Comparison of ENCODE assay signal across 13 mouse cellular contexts in genomic region chr2:118669785-118670184, GRCm38 (mm10). TPM values are rescaled to one million over a fixed set of nuclear protein-coding genes. Genes with fewer than 3 reads are reported as not detected.
DNase-seq lines count a peak whose midpoint lies in the region; ATAC-seq and TF ChIP-seq lines count a peak whose summit lies in the region.
"Had no signal": no experiment of that assay in that cellular context is flagged by ENCODE, and none has a peak within 500 bp of the region (broad histone marks: within the 10 kb centered on the region; RNA-seq: fewer than 3 reads in every experiment).

No protein-coding gene starts in this region.

- H3K27me3 ChIP-seq in heart, embryonic 12.5 days (replicated peaks) = peaks cover 36% of the 10 kb centered on the region
- no peaks in the 10 kb centered on the region for H3K27me3 ChIP-seq in stomach, postnatal 0 days (ENCODE audit: control insufficient read depth, insufficient read depth, low read length)
- H3K27me3 ChIP-seq in hindbrain, embryonic 16.5 days (replicated peaks; ENCODE audit: control insufficient read depth, insufficient read depth, low read length) = peaks cover 4% of the 10 kb centered on the region

- no peak overlapping the region for H3K27ac ChIP-seq in heart, embryonic 12.5 days (ENCODE audit: poor library complexity, severe bottlenecking)
- H3K27ac ChIP-seq in stomach, postnatal 0 days (replicated peaks) = no peak overlapping the region; the same call in 1 of the 2 replicates
- no peak overlapping the region for H3K27ac ChIP-seq in hindbrain, embryonic 16.5 days (ENCODE audit: low read depth, low read length)
- H3K27ac ChIP-seq: neural tube, embryonic 13.5 days had no signal

- WGBS in heart, embryonic 12.5 days = 15% methylated on average over 2 of the region's 2 CpGs
- 44% methylated on average over 2 of the region's 2 CpGs for WGBS in stomach, postnatal 0 days
- WGBS in hindbrain, embryonic 16.5 days = 38% methylated on average over 2 of the region's 2 CpGs

- no peak for ATAC-seq in heart, embryonic 12.5 days (ENCODE audit: insufficient number of reproducible peaks, low FRiP score)
- peak; percentile 42; the same call in 1 of the 2 replicates for ATAC-seq in stomach, postnatal 0 days (ENCODE audit: low FRiP score, low TSS enrichment)
- ATAC-seq in hindbrain, embryonic 16.5 days = no peak
- ATAC-seq: liver, postnatal 0 days had no signal

- TF ChIP-seq EP300 in stomach, postnatal 0 days (optimal IDR thresholded peaks at IDR 0.05) = no peak

- TF ChIP-seq CTCF in stomach, postnatal 0 days (IDR thresholded peaks at IDR 0.05; ENCODE audit: low read depth) = no peak

- peak; percentile 21 to 50 for DNase-seq in heart, adult 18-20 months
- peak; percentile 39 for DNase-seq in testis, postnatal 14 days (ENCODE audit: low spot score)
- DNase-seq in testis, postnatal 10 days (ENCODE audit: low spot score) = no peak
- peak; percentile 77 to 88 for DNase-seq in kidney, adult 8-10 months
- DNase-seq in stomach, postnatal 0 days (ENCODE audit: low spot score) = no peak
- DNase-seq in frontal cortex, postnatal 10 days (ENCODE audit: low spot score in 2 of 2) = no peak
- DNase-seq: cerebellum, postnatal 36 days; liver, postnatal 0 days had no signal

- H3K9ac ChIP-seq in heart, embryonic 12.5 days = no peak overlapping the region
- H3K9ac ChIP-seq in stomach, postnatal 0 days (ENCODE audit: low read length) = no peak overlapping the region
- H3K9ac ChIP-seq in hindbrain, embryonic 16.5 days (ENCODE audit: low read depth, low read length) = no peak overlapping the region
- H3K9ac ChIP-seq: liver, postnatal 0 days; neural tube, embryonic 13.5 days had no signal

- no peak overlapping the region for H3K4me2 ChIP-seq in heart, embryonic 12.5 days
- no peak overlapping the region for H3K4me2 ChIP-seq in stomach, postnatal 0 days (replicated peaks; ENCODE audit: low read depth)
- H3K4me2 ChIP-seq in hindbrain, embryonic 16.5 days (ENCODE audit: low read length) = no peak overlapping the region
- H3K4me2 ChIP-seq: neural tube, embryonic 13.5 days had no signal

- no peaks in the 10 kb centered on the region for H3K36me3 ChIP-seq in heart, embryonic 12.5 days
- no peaks in the 10 kb centered on the region for H3K36me3 ChIP-seq in stomach, postnatal 0 days (ENCODE audit: control insufficient read depth, insufficient read depth, low read length)
- H3K36me3 ChIP-seq in hindbrain, embryonic 16.5 days (ENCODE audit: control insufficient read depth, insufficient read depth, low read length) = no peaks in the 10 kb centered on the region
- H3K36me3 ChIP-seq: neural tube, embryonic 13.5 days had no signal

- H3K4me3 ChIP-seq in heart, embryonic 12.5 days = no peak overlapping the region
- no peak overlapping the region for H3K4me3 ChIP-seq in stomach, postnatal 0 days (ENCODE audit: low read depth, low read length)
- H3K4me3 ChIP-seq in hindbrain, embryonic 16.5 days (ENCODE audit: low read length) = no peak overlapping the region
- H3K4me3 ChIP-seq: neural tube, embryonic 13.5 days had no signal

- peaks cover 42% of the 10 kb centered on the region for H3K4me1 ChIP-seq in heart, embryonic 12.5 days (replicated peaks)
- no peaks in the 10 kb centered on the region for H3K4me1 ChIP-seq in stomach, postnatal 0 days (replicated peaks; ENCODE audit: control insufficient read depth, insufficient read depth)
- H3K4me1 ChIP-seq in hindbrain, embryonic 16.5 days (ENCODE audit: control insufficient read depth, insufficient read depth, low read depth, low read length) = peaks cover 17% of the 10 kb centered on the region

- H3K9me3 ChIP-seq in heart, embryonic 12.5 days (replicated peaks) = no peaks in the 10 kb centered on the region
- no peaks in the 10 kb centered on the region for H3K9me3 ChIP-seq in stomach, postnatal 0 days (ENCODE audit: control insufficient read depth, low read length)
- H3K9me3 ChIP-seq in hindbrain, embryonic 16.5 days (ENCODE audit: control insufficient read depth, low read length) = no peaks in the 10 kb centered on the region
- H3K9me3 ChIP-seq: neural tube, embryonic 13.5 days had no signal

RNA-seq across cellular contexts. Expression of gene Pak6, which starts 6.7 kb away (rescaled TPM):
- 1 to 10 TPM; 9.0 to 9.3 TPM for total RNA-seq in heart, adult 18-20 months (2021)
- 4.6 and 5.8 TPM in 2 replicates for polyA plus RNA-seq in heart, embryonic 12.5 days (2016; fragmentation: Nextera tagmentation; extraction: Ambion mirVana)
- 3.7 and 5.3 TPM in 2 replicates for polyA plus RNA-seq in stomach, postnatal 0 days (2015; fragmentation: Nextera tagmentation; extraction: Ambion mirVana)
- 45.0 and 53.9 TPM in 2 replicates for polyA plus RNA-seq in hindbrain, embryonic 16.5 days (2015; fragmentation: Nextera tagmentation; extraction: Ambion mirVana)

RNA-seq across cellular contexts. Expression of gene Ankrd63, which starts 34.0 kb away (rescaled TPM):
- total RNA-seq in heart, adult 18-20 months (2021) = 1 to 10 TPM; 1.1 to 1.3 TPM
- polyA plus RNA-seq in heart, embryonic 12.5 days (2016; fragmentation: Nextera tagmentation; extraction: Ambion mirVana) = 1.2 and 1.4 TPM in 2 replicates
- 0.11 and 0.27 TPM in 2 replicates for polyA plus RNA-seq in stomach, postnatal 0 days (2015; fragmentation: Nextera tagmentation; extraction: Ambion mirVana)
- polyA plus RNA-seq in hindbrain, embryonic 16.5 days (2015; fragmentation: Nextera tagmentation; extraction: Ambion mirVana) = 0.03 TPM in 1 of 2 replicates, not detected in the other
- polyA plus RNA-seq: limb, embryonic 11.5 days; midbrain, postnatal 0 days; neural tube, embryonic 13.5 days had no signal

RNA-seq across cellular contexts. Expression of gene Plcb2, which starts 58.5 kb away (rescaled TPM):
- 1 to 10 TPM; 1.4 to 2.6 TPM for total RNA-seq in heart, adult 18-20 months (2021)
- 1.4 and 1.5 TPM in 2 replicates for polyA plus RNA-seq in heart, embryonic 12.5 days (2016; fragmentation: Nextera tagmentation; extraction: Ambion mirVana)
- polyA plus RNA-seq in stomach, postnatal 0 days (2015; fragmentation: Nextera tagmentation; extraction: Ambion mirVana) = 0.58 and 0.64 TPM in 2 replicates
- 0.88 and 1.1 TPM in 2 replicates for polyA plus RNA-seq in hindbrain, embryonic 16.5 days (2015; fragmentation: Nextera tagmentation; extraction: Ambion mirVana)

Comparison
In these comparisons a context has a peak if more than half of its experiments do, and no peak if none do; other contexts are left out.
1. DNase-seq: peak in heart, adult 18-20 months (2 of 2), testis, postnatal 14 days (single experiment) and kidney, adult 8-10 months (2 of 2); none in testis, postnatal 10 days (single experiment), stomach, postnatal 0 days (single experiment) and frontal cortex, postnatal 10 days (0 of 2).